Mouse (Mus musculus): ENCODE measurements around the gene Nsd2. TPM values are rescaled to one million over a fixed set of nuclear protein-coding genes. Genes with fewer than 3 reads are reported as not detected.
"Not testable (repeated sequence)": the region's sequence is repeated elsewhere in the genome, so short reads cannot be mapped to it uniquely, and the experiment has no call there.

The Nsd2 gene
- polyA plus RNA-seq, 1 experiment from 2014 or later, result 13.9 TPM

- ATAC-seq, result no peak
- no peaks in the 10 kb centered on the region for H3K36me3 ChIP-seq (replicated peaks; ENCODE audit: insufficient read depth, low read length)
- H3K27me3 ChIP-seq (ENCODE audit: insufficient read depth, low read length), result no peaks in the 10 kb centered on the region
- peaks cover 26% of the 10 kb centered on the region for H3K4me1 ChIP-seq (ENCODE audit: insufficient read depth)
- 51% methylated on average over 3 of the region's 3 CpGs for WGBS (ENCODE audit: insufficient replicate concordance)
- peaks cover 3% of the 10 kb centered on the region for H3K9me3 ChIP-seq (ENCODE audit: low read length)
- no peak overlapping the region for H3K27ac ChIP-seq (ENCODE audit: low read depth)
- no peak overlapping the region for H3K4me3 ChIP-seq (ENCODE audit: low read depth, low read length)
- no peak overlapping the region for H3K4me2 ChIP-seq (ENCODE audit: low read depth, low read length)
- no peak overlapping the region for H3K9ac ChIP-seq (replicated peaks)
- no peak for TF ChIP-seq EP300 (IDR thresholded peaks at IDR 0.05; ENCODE audit: low read depth)
- peak; percentile 45 for DNase-seq
These were observed 117.9 kb downstream of the Nsd2 start for GRCm38 (mm10) chr5:33938448-33938847.

GRCm38 (mm10) chr5:33947035-33947434 is 126.5 kb downstream of the Nsd2 start:
- not testable (repeated sequence) for H3K27ac ChIP-seq (ENCODE audit: low read depth); H3K4me1 ChIP-seq (ENCODE audit: insufficient read depth); H3K36me3 ChIP-seq (replicated peaks; ENCODE audit: insufficient read depth, low read length); H3K4me2 ChIP-seq (ENCODE audit: low read depth, low read length); H3K9ac ChIP-seq (replicated peaks); H3K4me3 ChIP-seq (ENCODE audit: low read depth, low read length); H3K27me3 ChIP-seq (ENCODE audit: insufficient read depth, low read length); DNase-seq; H3K9me3 ChIP-seq (ENCODE audit: low read length); ATAC-seq
- TF ChIP-seq CTCF (IDR thresholded peaks at IDR 0.05; ENCODE audit: low read depth), result peak; percentile 48
- 86% methylated on average over 16 of the region's 16 CpGs for WGBS (ENCODE audit: insufficient replicate concordance)

Small RNAs within 50 kb of the gene (microRNA-seq; reads per million reads assigned to microRNA genes)
- 1.6 reads per million for gene Mir7024

Other genes starting within 250 kb of the Nsd2 start
- 20.5 and 21.0 TPM in 2 replicates for gene Fam53a, start 191.1 kb upstream of the Nsd2 start, polyA plus RNA-seq (2015; fragmentation: Nextera tagmentation; extraction: Ambion mirVana)
- gene Gm9903, start 190.8 kb upstream of the Nsd2 start, polyA plus RNA-seq (2015; fragmentation: Nextera tagmentation; extraction: Ambion mirVana), result 0.06 and 0.20 TPM in 2 replicates
- gene Slbp, start 168.2 kb upstream of the Nsd2 start, polyA plus RNA-seq (2015; fragmentation: Nextera tagmentation; extraction: Ambion mirVana), result 144 and 150 TPM in 2 replicates
- 64.2 and 67.0 TPM in 2 replicates for gene Tacc3, start 162.6 kb upstream of the Nsd2 start, polyA plus RNA-seq (2015; fragmentation: Nextera tagmentation; extraction: Ambion mirVana)
- 15.8 and 16.5 TPM in 2 replicates for gene Tmem129, start 162.3 kb upstream of the Nsd2 start, polyA plus RNA-seq (2015; fragmentation: Nextera tagmentation; extraction: Ambion mirVana)
- gene Fgfr3, start 99.1 kb upstream of the Nsd2 start, polyA plus RNA-seq (2015; fragmentation: Nextera tagmentation; extraction: Ambion mirVana), result 1.3 and 1.4 TPM in 2 replicates
- gene Letm1, start 37.9 kb upstream of the Nsd2 start, polyA plus RNA-seq (2015; fragmentation: Nextera tagmentation; extraction: Ambion mirVana), result 18.6 and 20.0 TPM in 2 replicates
- gene Nelfa, start 115.7 kb downstream of the Nsd2 start, polyA plus RNA-seq (2015; fragmentation: Nextera tagmentation; extraction: Ambion mirVana), result 12.3 and 13.0 TPM in 2 replicates
- 3.6 and 6.0 TPM in 2 replicates for gene Gm1673, start 162.7 kb downstream of the Nsd2 start, polyA plus RNA-seq (2015; fragmentation: Nextera tagmentation; extraction: Ambion mirVana)
- gene Nat8l, start 175.3 kb downstream of the Nsd2 start, polyA plus RNA-seq (2015; fragmentation: Nextera tagmentation; extraction: Ambion mirVana), result 0.08 and 0.14 TPM in 2 replicates

All from liver, postnatal 0 days (tissue).